Mouse (Mus musculus): Measurements from ENCODE around the gene Nfic. TPM values are rescaled to one million over a fixed set of nuclear protein-coding genes. Genes with fewer than 3 reads are reported as not detected.
A peak's percentile ranks its signal among the peaks of the same experiment; 100 is the strongest.

Nfic gene
- polyA plus RNA-seq, 1 experiment, result 19.4 TPM

GRCm38 (mm10) chr10:81356991-81357844, 98.2 kb downstream of the Nfic start, which contains the start of gene Mfsd12:
Gene Mfsd12 (plus strand): TSS chr10:81357491.
- H3K36me3 ChIP-seq (ENCODE audit: control insufficient read depth, insufficient read depth, low read length), result no peaks in the 10 kb centered on the region
- no peak within 1 kb of the TSS for H3K27ac ChIP-seq (ENCODE audit: insufficient read depth, low read depth, low read length)
- WGBS, result 1% methylated on average over 79 of the region's 79 CpGs
- peak within 1 kb of the TSS; percentile 77 for H3K4me3 ChIP-seq (ENCODE audit: low read depth, low read length)
- no peaks in the 10 kb centered on the region for H3K27me3 ChIP-seq (ENCODE audit: control insufficient read depth, insufficient read depth, low read length)
- H3K4me1 ChIP-seq (ENCODE audit: control insufficient read depth, insufficient read depth, insufficient read length, low read length), result peaks cover 19% of the 10 kb centered on the region
- TF ChIP-seq CTCF (IDR thresholded peaks at IDR 0.05; ENCODE audit: extremely low read depth, insufficient read length, insufficient replicate concordance, low read depth, low read length) (no peak), POLR2A (IDR thresholded peaks at IDR 0.05; ENCODE audit: low read depth, low read length) (no peak; the same call in 1 of the 2 replicates)

- Histone ChIP-seq H3K4me1 (ENCODE audit: control insufficient read depth, insufficient read depth, insufficient read length, low read length) (peaks cover 23% of the 10 kb centered on the region), H3K27ac (ENCODE audit: insufficient read depth, low read depth, low read length) (no peak overlapping the region), H3K4me3 (ENCODE audit: low read depth, low read length) (peak overlapping the region; percentile 77; the same call in 1 of the 2 replicates), H3K27me3 (ENCODE audit: control insufficient read depth, insufficient read depth, low read length) (no peaks in the 10 kb centered on the region), H3K36me3 (ENCODE audit: control insufficient read depth, insufficient read depth, low read length) (no peaks in the 10 kb centered on the region)
- 30% methylated on average over 12 of the region's 12 CpGs for WGBS
- no peak for TF ChIP-seq POLR2A (IDR thresholded peaks at IDR 0.05; ENCODE audit: low read depth, low read length)
- TF ChIP-seq CTCF (IDR thresholded peaks at IDR 0.05; ENCODE audit: extremely low read depth, insufficient read length, insufficient replicate concordance, low read depth, low read length), result no peak
Observed at GRCm38 (mm10) chr10:81356352-81356990, 99.0 kb downstream of the Nfic start.

GRCm38 (mm10) chr10:81355533-81355932, 99.9 kb downstream of the Nfic start:
- H3K27me3 ChIP-seq (ENCODE audit: control insufficient read depth, insufficient read depth, low read length), result no peaks in the 10 kb centered on the region
- H3K27ac ChIP-seq (ENCODE audit: insufficient read depth, low read depth, low read length), result no peak overlapping the region
- H3K36me3 ChIP-seq (ENCODE audit: control insufficient read depth, insufficient read depth, low read length), result no peaks in the 10 kb centered on the region
- no peak overlapping the region for H3K4me3 ChIP-seq (ENCODE audit: low read depth, low read length)
- 85% methylated on average over 4 of the region's 4 CpGs for WGBS
- peaks cover 23% of the 10 kb centered on the region; the same call in 1 of the 2 replicates for H3K4me1 ChIP-seq (ENCODE audit: control insufficient read depth, insufficient read depth, insufficient read length, low read length)
- no peak for TF ChIP-seq POLR2A (IDR thresholded peaks at IDR 0.05; ENCODE audit: low read depth, low read length)
- TF ChIP-seq CTCF (IDR thresholded peaks at IDR 0.05; ENCODE audit: extremely low read depth, insufficient read length, insufficient replicate concordance, low read depth, low read length), result no peak

DNA sequence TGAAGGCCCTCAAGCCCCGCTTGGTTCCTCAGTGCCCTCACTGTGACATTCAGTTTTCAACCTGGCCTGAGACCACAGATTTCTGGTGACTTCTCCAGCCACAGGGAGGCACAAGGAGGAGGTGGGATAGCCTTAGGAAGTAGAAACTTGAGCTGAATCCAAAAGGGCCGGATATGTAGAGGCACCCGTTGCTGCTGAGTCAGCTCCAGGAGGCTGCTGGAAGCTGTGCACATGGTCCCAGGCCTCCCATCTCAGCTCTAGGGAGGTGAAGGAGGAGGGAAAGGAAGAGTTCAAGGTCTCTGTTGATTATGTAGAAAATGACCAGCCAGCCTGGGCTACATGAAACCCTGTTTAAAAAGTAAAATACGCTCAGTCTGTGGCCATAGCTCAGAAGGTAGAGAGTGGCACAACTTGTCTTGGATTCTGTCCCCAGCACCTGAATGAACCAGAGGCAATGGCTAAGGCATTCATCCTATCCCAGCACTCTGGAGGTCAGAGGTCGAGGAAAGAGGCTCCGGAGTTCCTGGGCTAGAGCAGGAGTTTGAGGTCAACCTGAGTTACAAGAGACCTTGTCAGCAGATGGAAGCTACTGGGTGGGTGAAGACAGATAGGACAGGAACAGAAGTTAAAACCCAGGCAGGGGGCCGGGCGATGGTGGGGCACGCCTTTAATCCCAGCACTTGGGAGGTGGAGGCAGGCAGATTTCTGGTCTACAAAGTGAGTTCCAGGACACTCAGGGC, 100.5 kb downstream of the Nfic start:
- no peaks in the 10 kb centered on the region for H3K36me3 ChIP-seq (ENCODE audit: control insufficient read depth, insufficient read depth, low read length)
- H3K27ac ChIP-seq (ENCODE audit: insufficient read depth, low read depth, low read length), result no peak overlapping the region
- H3K4me1 ChIP-seq (ENCODE audit: control insufficient read depth, insufficient read depth, insufficient read length, low read length), result peaks cover 23% of the 10 kb centered on the region; the same call in 1 of the 2 replicates
- 85% methylated on average over 9 of the region's 9 CpGs for WGBS
- H3K4me3 ChIP-seq (ENCODE audit: low read depth, low read length), result no peak overlapping the region
- no peaks in the 10 kb centered on the region for H3K27me3 ChIP-seq (ENCODE audit: control insufficient read depth, insufficient read depth, low read length)
- TF ChIP-seq CTCF (IDR thresholded peaks at IDR 0.05; ENCODE audit: extremely low read depth, insufficient read length, insufficient replicate concordance, low read depth, low read length) (no peak), POLR2A (IDR thresholded peaks at IDR 0.05; ENCODE audit: low read depth, low read length) (no peak)

- Histone ChIP-seq H3K27me3 (ENCODE audit: control insufficient read depth, insufficient read depth, low read length) (no peaks in the 10 kb centered on the region), H3K4me1 (ENCODE audit: control insufficient read depth, insufficient read depth, insufficient read length, low read length) (peaks cover 26% of the 10 kb centered on the region), H3K36me3 (ENCODE audit: control insufficient read depth, insufficient read depth, low read length) (peaks cover 9% of the 10 kb centered on the region), H3K4me3 (ENCODE audit: low read depth, low read length) (no peak overlapping the region), H3K27ac (ENCODE audit: insufficient read depth, low read depth, low read length) (no peak overlapping the region; the same call in 1 of the 2 replicates)
- TF ChIP-seq POLR2A (IDR thresholded peaks at IDR 0.05; ENCODE audit: low read depth, low read length) (no peak), CTCF (IDR thresholded peaks at IDR 0.05; ENCODE audit: extremely low read depth, insufficient read length, insufficient replicate concordance, low read depth, low read length) (no peak)
- WGBS, result 12% methylated on average over 9 of the region's 9 CpGs
Observed at GRCm38 (mm10) chr10:81351678-81352291, 103.7 kb downstream of the Nfic start.

- WGBS, result 1% methylated on average over 54 of the region's 54 CpGs
- Histone ChIP-seq H3K4me1 (ENCODE audit: control insufficient read depth, insufficient read depth, insufficient read length, low read length) (peaks cover 30% of the 10 kb centered on the region), H3K27ac (ENCODE audit: insufficient read depth, low read depth, low read length) (peak within 1 kb of the TSS; percentile 71)
Observed at GRCm38 (mm10) chr10:81350351-81351063, 104.9 kb downstream of the Nfic start, which contains the start of gene Hmg20b. Gene Hmg20b (minus strand): TSS chr10:81350480.

More at GRCm38 (mm10) chr10:81350351-81351063, 104.9 kb downstream of the Nfic start, which contains the start of gene Hmg20b:
- H3K4me3 ChIP-seq (ENCODE audit: low read depth, low read length), result peak within 1 kb of the TSS; percentile 75
- TF ChIP-seq POLR2A (IDR thresholded peaks at IDR 0.05; ENCODE audit: low read depth, low read length), result peak; percentile 28; the same call in 1 of the 2 replicates
- peak; percentile 99; the same call in 1 of the 2 replicates for TF ChIP-seq CTCF (IDR thresholded peaks at IDR 0.05; ENCODE audit: extremely low read depth, insufficient read length, insufficient replicate concordance, low read depth, low read length)
- H3K36me3 ChIP-seq (ENCODE audit: control insufficient read depth, insufficient read depth, low read length), result peaks cover 9% of the 10 kb centered on the region
- no peaks in the 10 kb centered on the region for H3K27me3 ChIP-seq (ENCODE audit: control insufficient read depth, insufficient read depth, low read length)
